Mouse (Mus musculus) kidney, postnatal 4 days (tissue): ENCODE data around the gene Spib.

Experiments
- DNase-seq, 2 experiments: peaks; one replicate each; pipeline ENCODE4 v3.0.0; 2021; ENCODE audit warnings: mixed read lengths in 2 of 2

The Spib gene

DNA sequence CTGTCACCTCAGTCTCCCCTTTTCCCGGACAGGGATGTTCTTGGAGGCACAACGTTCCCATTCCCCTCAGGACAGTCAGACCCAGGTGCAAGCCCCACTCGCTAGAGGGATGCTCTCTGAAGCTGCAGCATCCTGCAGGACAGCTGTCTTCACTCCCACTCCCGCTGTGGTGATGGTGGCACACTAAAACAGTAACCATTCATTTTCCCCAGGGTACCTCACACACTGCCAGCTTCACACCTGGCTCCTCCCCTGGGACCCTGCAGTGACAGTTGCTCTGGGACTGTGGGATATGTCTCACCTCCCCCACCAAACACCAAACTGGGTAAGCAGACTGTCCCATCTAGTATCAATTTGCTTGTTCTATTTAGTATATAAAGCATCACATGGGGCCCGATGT lies 15.9 kb upstream of the Spib start:
- DNase-seq: peak in 1 of 2 experiments; percentile 8

- no peak for DNase-seq
Measured at GRCm38 (mm10) chr7:44547041-44547440, 15.2 kb upstream of the Spib start.

GRCm38 (mm10) chr7:44546274-44546673 lies 14.4 kb upstream of the Spib start:
- no peak for DNase-seq

DNA sequence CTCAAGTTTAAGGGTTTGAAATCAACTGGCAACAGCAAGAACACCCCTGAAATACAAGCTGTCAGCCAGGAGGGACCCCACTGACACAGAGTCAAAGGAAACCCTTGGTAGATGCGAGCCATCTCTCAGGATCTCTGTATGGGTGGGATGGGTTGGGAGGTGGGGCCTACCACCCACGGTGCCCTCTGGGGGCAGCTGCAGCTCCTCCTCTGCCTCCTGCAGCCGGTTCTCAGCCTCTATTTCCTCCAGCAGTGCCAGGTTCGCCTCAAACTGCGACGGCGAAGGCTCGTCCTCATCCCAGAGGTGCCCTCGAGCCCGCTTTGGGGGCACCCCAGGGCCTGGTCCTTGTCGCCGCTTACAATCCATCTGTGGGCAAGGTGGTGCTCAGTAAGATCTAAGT lies 11.2 kb upstream of the Spib start:
- DNase-seq: no peak

DNA sequence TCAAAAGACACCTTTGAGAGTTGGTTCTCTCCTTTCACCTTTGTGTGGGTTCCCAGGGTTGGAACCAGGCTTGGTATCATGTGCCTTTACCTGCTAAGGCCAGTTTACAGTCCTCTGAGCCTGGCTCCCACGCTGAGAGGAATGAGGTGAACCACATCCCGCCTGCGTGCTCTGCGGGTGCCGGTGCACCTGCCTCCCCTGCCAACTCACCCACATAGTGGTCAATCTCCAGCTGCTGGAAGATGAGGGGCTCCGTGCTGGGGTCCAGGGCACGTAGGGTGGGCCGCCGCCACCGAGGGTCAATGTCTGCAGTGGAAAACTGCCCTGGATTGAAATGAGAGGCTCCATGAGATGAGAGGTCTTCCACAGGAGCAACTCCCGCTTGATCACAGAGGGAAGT lies 10.7 kb upstream of the Spib start:
- DNase-seq: no peak

- no peak for DNase-seq
Measured at GRCm38 (mm10) chr7:44538756-44539624, 7.1 kb upstream of the Spib start.

DNA sequence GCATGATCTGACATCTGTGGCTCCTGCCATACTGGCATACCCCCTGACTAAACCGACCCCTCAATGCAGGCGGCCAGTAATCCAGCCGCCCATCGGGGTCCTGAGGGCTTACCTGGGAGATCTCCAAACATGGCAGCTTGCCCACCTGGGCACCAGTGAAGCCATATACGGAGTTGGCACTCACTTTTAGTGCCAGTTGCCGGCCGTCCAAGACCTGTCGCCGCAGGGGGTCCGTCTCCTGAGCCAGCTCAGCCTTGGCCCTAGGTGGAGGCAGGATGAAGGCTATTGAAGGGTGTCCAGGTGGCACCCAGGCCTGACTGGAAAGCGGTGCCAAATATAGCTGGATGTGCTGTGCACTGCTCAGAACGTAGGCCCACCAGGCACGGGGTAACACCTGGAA lies 5.6 kb upstream of the Spib start:
- DNase-seq: no peak

DNA sequence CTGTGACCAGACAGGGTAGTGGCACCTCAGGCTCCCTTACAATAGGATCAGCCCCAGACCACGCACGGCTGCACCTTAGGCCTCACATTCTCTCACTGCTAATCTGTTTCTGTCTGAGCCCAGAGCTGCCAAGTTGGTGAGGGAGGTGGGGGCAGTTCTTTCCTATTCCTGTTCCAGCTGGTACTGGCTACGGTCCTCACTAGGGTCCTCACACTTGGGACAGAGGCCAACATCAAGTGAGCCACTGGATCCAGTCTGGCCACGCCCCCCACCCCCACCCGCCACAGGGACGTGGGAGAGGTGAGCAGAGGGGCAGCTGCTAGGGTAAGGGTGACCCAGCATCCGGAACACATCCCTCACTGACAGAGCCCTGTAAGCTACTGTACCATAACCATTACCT lies 5.1 kb upstream of the Spib start:
- no peak for DNase-seq

GRCm38 (mm10) chr7:44536590-44536968 lies 4.7 kb upstream of the Spib start:
- peak in 1 of 2 experiments; percentile 41 for DNase-seq

DNA sequence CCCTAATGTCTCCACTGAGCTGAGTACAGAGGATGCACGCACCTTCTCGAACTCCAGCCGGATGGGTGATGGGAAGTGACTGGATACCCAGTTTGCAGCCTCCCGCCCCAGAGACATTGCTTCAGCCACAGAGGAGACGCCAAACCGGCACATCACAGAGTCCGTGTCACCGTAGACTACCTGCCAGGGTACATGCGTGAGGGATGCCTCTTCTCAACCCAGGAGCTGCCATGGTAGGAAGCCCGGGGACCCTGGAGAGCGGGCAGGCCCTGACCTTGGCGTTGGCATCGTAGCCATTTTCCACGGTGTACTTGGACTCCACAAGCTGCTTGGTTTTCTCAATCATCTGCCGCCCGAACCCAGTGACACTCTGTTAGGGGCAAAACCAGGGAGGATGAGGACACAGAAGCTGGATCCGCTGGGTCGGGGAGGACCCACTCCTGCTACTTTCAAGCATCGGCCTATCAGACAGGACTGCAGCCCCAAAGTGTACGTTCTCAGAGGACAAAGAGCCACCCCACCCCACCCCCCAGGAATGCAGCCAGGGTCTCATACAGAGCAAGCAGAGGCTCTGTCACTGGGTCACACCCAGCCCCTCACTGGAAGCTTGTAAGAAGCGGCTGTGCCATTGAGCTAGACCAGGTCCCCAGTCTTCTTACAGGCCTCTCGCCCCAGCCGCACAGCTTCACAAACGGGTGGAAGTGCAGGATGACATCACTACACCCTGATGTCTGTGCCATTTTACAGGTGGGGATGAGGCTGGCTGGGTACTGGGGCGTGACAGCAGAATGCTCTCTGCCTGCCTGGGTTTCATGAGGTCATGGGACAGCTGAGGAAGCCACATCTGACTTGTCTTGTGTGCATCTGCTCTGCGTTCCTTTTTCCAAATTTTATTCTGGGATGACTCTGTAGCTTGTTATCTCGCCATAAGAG lies 4.1 kb upstream of the Spib start:
- no peak for DNase-seq

- no peak for DNase-seq
Measured at GRCm38 (mm10) chr7:44534656-44535441, 3.0 kb upstream of the Spib start.

- no peak for DNase-seq
Measured at GRCm38 (mm10) chr7:44534242-44534641, 2.4 kb upstream of the Spib start.

DNA sequence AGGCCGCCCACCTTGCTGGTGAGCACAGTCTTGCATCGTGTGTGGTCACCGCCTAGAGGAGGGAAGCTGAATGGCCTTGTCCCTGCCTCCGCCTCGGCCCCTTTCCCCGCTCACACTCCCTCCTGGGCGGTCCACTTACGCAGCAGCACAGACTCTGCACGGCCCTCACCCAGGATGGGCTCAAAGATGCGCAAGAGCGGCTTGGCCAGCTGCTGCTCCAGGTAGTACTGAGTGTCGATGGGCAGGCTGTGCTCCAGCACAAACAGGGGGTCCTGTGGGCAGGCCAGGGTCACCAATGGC lies 1.8 kb upstream of the Spib start:
- DNase-seq: no peak

DNA sequence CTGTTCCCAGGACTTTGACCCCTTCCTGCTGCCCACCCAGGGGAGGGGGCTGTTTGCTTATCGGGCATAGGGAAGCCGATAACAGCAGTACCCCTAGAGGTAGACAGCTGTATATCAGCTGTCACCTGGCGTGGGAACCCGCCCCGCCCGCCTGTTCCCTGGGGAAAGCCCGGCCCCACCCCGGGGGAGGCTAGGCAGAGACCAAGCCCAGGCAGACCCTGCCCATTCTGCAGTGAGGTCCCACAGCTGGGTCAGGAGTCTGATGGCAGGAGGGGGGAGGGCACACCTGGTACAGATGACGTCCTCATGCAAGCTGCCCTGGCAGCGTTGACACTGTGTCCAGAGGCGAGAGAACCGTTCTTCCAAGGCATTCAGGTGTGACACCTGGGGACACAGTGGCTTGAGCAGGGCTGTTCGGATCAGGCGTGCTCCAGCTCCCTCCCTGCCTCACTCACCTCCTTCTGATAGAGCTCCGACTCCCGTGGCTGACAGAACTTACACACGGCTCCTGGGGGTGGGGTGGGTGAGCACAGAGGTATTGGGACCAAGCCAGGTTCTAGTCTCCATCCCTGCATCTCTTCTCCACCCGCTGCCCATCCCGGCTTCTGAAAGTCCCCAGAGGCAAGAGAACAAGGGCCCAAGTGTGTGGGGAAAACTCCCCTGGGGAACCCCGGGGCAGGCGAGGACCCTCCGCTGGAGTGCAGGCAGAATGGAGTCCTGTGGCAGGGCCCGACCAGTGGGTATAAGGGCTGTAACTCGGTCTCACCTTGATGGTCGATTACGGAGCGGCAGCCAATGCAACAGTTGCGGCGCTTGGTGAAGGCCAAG lies 1.3 kb upstream of the Spib start:
- no peak for DNase-seq

DNA sequence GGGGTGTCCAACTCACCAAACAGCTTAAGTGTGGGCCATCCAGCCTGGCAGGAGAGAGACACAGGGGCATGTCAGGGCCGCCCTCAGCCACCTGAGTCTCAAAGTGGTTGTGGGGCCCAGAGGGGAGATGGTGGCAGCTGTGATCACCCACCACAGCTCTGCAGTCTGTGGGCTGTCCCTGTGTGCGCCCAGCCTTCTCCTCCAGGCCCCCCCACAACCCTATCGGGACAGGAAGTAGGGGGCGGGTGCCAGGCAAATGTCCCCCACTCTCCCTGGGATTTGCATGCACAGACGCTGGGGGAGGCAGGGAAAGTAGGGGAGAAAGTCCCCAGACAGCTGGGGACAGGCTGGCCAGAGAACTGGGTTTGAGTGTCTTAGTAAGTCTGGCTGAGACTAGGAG lies 664 bp downstream of the Spib start:
- DNase-seq: no peak

GRCm38 (mm10) chr7:44530507-44530906 lies 1.4 kb downstream of the Spib start:
- no peak for DNase-seq

DNA sequence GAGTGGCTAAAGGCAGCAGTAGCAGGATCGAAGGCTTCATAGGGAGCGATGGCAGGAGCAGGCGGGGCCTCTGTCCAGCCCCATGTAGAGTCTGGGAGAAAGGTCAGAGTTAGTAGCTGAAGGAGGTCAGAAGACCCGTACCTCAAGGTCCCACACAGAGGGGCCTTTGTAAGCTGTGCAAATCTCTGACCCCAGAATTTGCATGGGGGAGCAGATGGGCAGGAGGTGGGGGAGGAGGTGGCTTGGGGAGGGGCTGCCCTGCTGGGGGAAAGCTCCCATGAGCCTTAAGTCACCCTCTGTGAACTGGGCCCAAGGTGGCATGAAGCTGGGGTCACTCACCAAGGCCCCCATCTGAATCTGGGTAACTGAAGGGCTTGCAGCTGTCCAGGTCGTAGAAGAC lies 2.4 kb downstream of the Spib start:
- DNase-seq: no peak

GRCm38 (mm10) chr7:44527483-44528398 lies 4.1 kb downstream of the Spib start:
- DNase-seq: peak; percentile 85 to 88

DNA sequence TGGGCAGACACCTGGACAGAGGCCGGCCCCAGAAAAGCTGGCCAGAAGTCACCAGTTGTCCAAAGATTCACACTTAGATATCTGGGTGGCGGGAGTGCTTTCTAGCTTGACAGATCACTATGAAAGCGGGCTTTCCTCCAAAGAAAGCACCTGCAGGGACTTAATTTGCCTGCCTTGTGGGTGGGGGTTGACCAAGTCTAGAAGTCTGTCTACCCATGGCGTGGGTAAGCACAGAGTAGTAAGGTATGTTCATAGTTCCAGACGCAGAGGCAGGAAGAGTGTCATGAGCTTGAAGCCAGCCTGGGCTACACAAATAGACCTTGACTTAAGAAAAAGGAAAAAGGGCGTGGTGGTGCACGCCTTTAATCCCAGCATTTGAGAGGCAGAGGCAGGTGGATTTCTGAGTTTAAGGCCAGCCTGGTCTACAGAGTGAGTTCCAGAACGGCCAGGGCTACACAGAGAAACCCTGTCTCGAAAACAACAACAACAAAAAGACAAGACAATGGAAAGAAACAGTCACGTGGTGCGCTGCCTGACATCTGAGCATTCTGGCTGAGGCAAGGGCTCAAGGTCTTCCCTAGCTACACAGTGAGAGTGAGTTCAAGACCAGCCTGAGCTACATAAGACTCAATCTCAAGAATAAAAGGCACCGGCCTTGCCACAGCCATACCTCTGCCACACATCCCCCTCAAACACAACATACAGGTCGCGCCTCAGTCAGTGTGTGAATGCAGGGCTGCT lies 5.3 kb downstream of the Spib start:
- DNase-seq: no peak

DNA sequence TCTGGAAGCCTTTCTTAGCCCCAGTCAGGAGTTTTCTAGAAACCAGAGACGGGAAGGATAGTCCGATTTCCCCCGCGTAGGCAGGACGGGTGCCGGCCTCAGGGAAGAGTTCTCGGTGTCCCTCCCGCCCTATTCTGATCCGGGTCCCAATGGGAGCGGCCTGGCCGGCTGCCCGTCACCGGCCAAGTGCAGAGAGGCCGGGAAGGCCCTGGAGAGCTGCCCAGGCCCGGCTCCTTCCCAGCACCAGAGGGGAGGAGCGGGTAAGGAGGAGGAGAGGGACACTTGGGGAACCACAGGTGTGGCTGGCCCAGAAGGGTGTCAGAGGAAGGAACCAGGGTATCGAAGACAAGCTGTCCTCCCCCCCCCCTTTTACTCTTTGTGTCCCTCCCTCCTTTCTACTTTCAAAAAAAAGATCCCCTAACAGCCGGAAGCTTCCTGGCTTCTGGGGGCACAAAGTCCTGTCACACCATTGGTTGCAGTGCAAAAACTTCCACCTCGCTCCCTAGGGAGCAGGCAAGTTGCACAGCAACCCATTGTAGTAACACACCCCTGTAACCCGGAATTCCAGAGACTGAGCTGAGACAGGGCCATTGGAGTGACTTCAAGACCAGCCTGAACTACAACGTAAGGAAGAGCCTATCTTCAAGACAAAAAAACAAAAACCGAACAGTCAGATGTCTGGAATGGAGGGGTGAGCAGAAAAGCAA lies 6.6 kb downstream of the Spib start:
- DNase-seq: peak; percentile 80 to 88
